Mouse (Mus musculus) myocyte (in vitro differentiated cells): ENCODE measurements around the gene Adgrg1. TPM values are rescaled to one million over a fixed set of nuclear protein-coding genes. Genes with fewer than 3 reads are reported as not detected.

Experiments used
- H3K27me3 ChIP-seq: one replicate; pipeline ENCODE4 v1.6.1; 2011; ENCODE audit not compliant: control insufficient read depth, insufficient read depth, insufficient read length
- H3K36me3 ChIP-seq: one replicate; pipeline ENCODE4 v1.6.1; 2011; ENCODE audit not compliant: control insufficient read depth, insufficient read depth
- H3K4me2 ChIP-seq: one replicate; pipeline ENCODE4 v1.6.1; 2011; ENCODE audit warnings: low read depth, control low read depth
- H3K4me3 ChIP-seq: one replicate; pipeline ENCODE4 v1.5.1; 2011; ENCODE audit warnings: mild to moderate bottlenecking, control low read depth, moderate library complexity
- H3K79me2 ChIP-seq: one replicate; pipeline ENCODE4 v1.6.1; 2011; ENCODE audit not compliant: control insufficient read depth, insufficient read depth
- H3ac ChIP-seq: one replicate; pipeline ENCODE4 v1.6.1; 2011; ENCODE audit not compliant: control insufficient read depth, insufficient read length
- CEBPB ChIP-seq: IDR thresholded peaks from 2 replicates; pipeline ENCODE4 v1.6.1; 2011; ENCODE audit warnings: mild to moderate bottlenecking, moderate library complexity; ENCODE audit not compliant: poor library complexity, insufficient read depth, severe bottlenecking
- E2F4 ChIP-seq: IDR thresholded peaks from one replicate; pipeline ENCODE4 v1.6.1; 2011; ENCODE audit warnings: mild to moderate bottlenecking, control low read depth, moderate library complexity; ENCODE audit not compliant: insufficient read depth
- MAX ChIP-seq: IDR thresholded peaks from one replicate; pipeline ENCODE4 v1.6.1; 2011; ENCODE audit warnings: low read depth, mild to moderate bottlenecking, control low read depth
- MYOD1 ChIP-seq, 3 experiments: IDR thresholded peaks; one replicate each; pipeline ENCODE4 v1.6.1; 2011; ENCODE audit warnings: control low read depth in 2 of 3, low read depth in 2 of 3, mild to moderate bottlenecking in 2 of 3, moderate library complexity in 1 of 3; ENCODE audit not compliant: insufficient read length in 2 of 3, control insufficient read depth in 1 of 3
- MYOG ChIP-seq, 3 experiments: IDR thresholded peaks; one replicate each; pipeline ENCODE4 v1.6.1; 2011; ENCODE audit warnings: control low read depth in 2 of 3, low read depth in 2 of 3, mild to moderate bottlenecking in 2 of 3; ENCODE audit not compliant: insufficient read length in 2 of 3, control insufficient read depth in 1 of 3, insufficient read depth in 1 of 3
- POLR2A ChIP-seq: IDR thresholded peaks from one replicate; pipeline ENCODE4 v1.6.1; 2011; ENCODE audit warnings: low read depth, mild to moderate bottlenecking, control low read depth, moderate library complexity; ENCODE audit not compliant: insufficient read length
- POLR2AphosphoS2 ChIP-seq: IDR thresholded peaks from one replicate; pipeline ENCODE4 v1.6.1; 2011; ENCODE audit warnings: low read depth, control low read depth; ENCODE audit not compliant: insufficient read length
- REST ChIP-seq: IDR thresholded peaks from one replicate; pipeline ENCODE4 v1.6.1; 2011; ENCODE audit warnings: mild to moderate bottlenecking, control low read depth, moderate library complexity; ENCODE audit not compliant: insufficient read depth, insufficient read length
- SRF ChIP-seq: IDR thresholded peaks from one replicate; pipeline ENCODE4 v1.6.1; 2011; ENCODE audit warnings: low read depth; ENCODE audit not compliant: control insufficient read depth, insufficient read length
- TCF12 ChIP-seq: IDR thresholded peaks from one replicate; pipeline ENCODE4 v1.6.1; 2011; ENCODE audit warnings: mild to moderate bottlenecking, control low read depth; ENCODE audit not compliant: poor library complexity, insufficient read depth, severe bottlenecking
- TCF3 ChIP-seq: IDR thresholded peaks from one replicate; pipeline ENCODE4 v1.6.1; 2011; ENCODE audit warnings: low read depth, control low read depth; ENCODE audit not compliant: insufficient read length
- USF1 ChIP-seq: IDR thresholded peaks from one replicate; pipeline ENCODE4 v1.6.1; 2011; ENCODE audit warnings: low read depth, mild to moderate bottlenecking, control low read depth, moderate library complexity
- polyA plus RNA-seq: library from polyadenylated mRNA; unstranded; fragments of >200 nt; fragmentation: generic; extraction: Trizol; gene quantifications from one replicate; pipeline ENCODE4 v1.2.1, GENCODE M21; 2012; ENCODE audit warnings: missing spikeins

Gene Adgrg1
- polyA plus RNA-seq, 1 experiment: 12.4 TPM

- no peak for TF ChIP-seq TCF3
- TF ChIP-seq POLR2AphosphoS2: no peak
- no peak for TF ChIP-seq E2F4
- no peak for TF ChIP-seq USF1
- TF ChIP-seq SRF: no peak
- no peak for TF ChIP-seq REST
- Histone ChIP-seq H3K4me3 (no peak overlapping the region), H3K4me2 (peak overlapping the region; percentile 66), H3K27me3 (no peaks in the 10 kb centered on the region), H3K36me3 (no peaks in the 10 kb centered on the region), H3ac (no peak overlapping the region), H3K79me2 (no peaks in the 10 kb centered on the region)
Measured at GRCm38 (mm10) chr8:94953624-94954367, 20.8 kb upstream of the Adgrg1 start.

GRCm38 (mm10) chr8:94954368-94954737 lies 20.2 kb upstream of the Adgrg1 start:
- TF ChIP-seq POLR2AphosphoS2 (no peak), MYOD1 (IDR thresholded peaks at IDR 0.05; ENCODE audit: control insufficient read depth in 1 of 3, insufficient read length in 2 of 3, low read depth in 2 of 3) (no peak), TCF12 (no peak), E2F4 (no peak), REST (no peak), MYOG (IDR thresholded peaks at IDR 0.05; ENCODE audit: control insufficient read depth in 1 of 3, insufficient read depth in 1 of 3, insufficient read length in 2 of 3, low read depth in 2 of 3) (peak in 2 of 3 experiments; percentile 18 to 32), TCF3 (no peak), CEBPB (peak; percentile 74), USF1 (peak; percentile 86), MAX (peak; percentile 63), POLR2A (no peak), SRF (no peak)
- Histone ChIP-seq H3K4me2 (peak overlapping the region; percentile 66), H3K79me2 (no peaks in the 10 kb centered on the region)

GRCm38 (mm10) chr8:94954921-94955758 lies 19.4 kb upstream of the Adgrg1 start:
- Histone ChIP-seq H3K79me2 (no peaks in the 10 kb centered on the region), H3K36me3 (no peaks in the 10 kb centered on the region), H3K27me3 (no peaks in the 10 kb centered on the region), H3K4me2 (peak overlapping the region; percentile 66), H3K4me3 (peak overlapping the region; percentile 0), H3ac (no peak overlapping the region)
- TF ChIP-seq MAX (no peak), POLR2A (no peak), REST (no peak), MYOD1 (IDR thresholded peaks at IDR 0.05; ENCODE audit: control insufficient read depth in 1 of 3, insufficient read length in 2 of 3, low read depth in 2 of 3) (no peak), POLR2AphosphoS2 (no peak), USF1 (no peak), MYOG (IDR thresholded peaks at IDR 0.05; ENCODE audit: control insufficient read depth in 1 of 3, insufficient read depth in 1 of 3, insufficient read length in 2 of 3, low read depth in 2 of 3) (no peak), E2F4 (no peak), TCF3 (no peak), CEBPB (no peak), SRF (no peak), TCF12 (no peak)

More at GRCm38 (mm10) chr8:94954368-94954737, 20.2 kb upstream of the Adgrg1 start:
- no peaks in the 10 kb centered on the region for H3K36me3 ChIP-seq
- no peaks in the 10 kb centered on the region for H3K27me3 ChIP-seq
- H3K4me3 ChIP-seq: peak overlapping the region; percentile 0
- H3ac ChIP-seq: no peak overlapping the region

DNA sequence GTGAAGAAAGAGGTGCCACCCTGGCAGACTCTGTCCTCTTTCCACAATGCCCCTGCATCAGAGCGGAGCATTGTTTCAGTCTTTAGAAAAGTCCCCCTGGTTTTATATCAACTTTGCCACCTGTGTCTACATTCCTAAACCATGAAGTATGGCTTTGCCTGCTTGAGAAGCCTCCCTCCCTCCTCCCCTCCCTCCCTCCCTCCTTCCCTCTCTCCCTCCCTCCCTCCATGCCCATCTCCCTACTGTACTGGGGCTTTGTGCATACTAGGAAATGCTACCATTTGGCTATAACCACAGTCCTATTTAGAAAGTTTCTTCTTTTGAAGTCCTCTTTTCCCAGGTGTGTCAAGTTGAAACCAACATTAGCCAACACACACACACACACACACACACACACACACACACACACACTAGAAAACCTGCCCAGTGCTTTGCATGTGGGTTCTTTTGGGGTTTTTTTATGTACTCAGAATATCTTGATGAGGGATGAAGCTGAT lies 18.4 kb upstream of the Adgrg1 start:
- Histone ChIP-seq H3K36me3 (no peaks in the 10 kb centered on the region), H3K4me3 (no peak overlapping the region), H3K27me3 (no peaks in the 10 kb centered on the region), H3K4me2 (no peak overlapping the region), H3ac (no peak overlapping the region), H3K79me2 (no peaks in the 10 kb centered on the region)
- no peak for TF ChIP-seq E2F4

DNA sequence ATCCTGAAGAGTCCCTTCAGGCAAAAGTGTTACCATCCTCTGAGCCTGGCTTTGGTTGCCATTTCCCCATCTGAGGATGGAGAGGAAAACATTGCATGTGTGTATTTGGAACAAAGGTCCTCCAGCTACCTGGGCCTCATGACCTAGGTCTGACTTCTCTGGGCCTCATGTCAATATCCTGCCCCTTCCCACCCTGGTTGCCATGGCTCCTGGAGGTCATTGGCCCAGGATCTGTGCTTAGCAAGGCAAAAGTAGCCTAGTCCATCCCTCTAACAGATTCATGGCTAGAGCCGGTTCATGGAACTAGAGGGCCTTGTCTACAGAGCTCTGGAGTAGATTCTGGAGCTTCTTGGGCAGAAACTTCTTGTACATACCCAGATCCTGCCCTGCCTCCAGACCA lies 12.3 kb upstream of the Adgrg1 start:
- Histone ChIP-seq H3ac (no peak overlapping the region), H3K36me3 (no peaks in the 10 kb centered on the region), H3K27me3 (no peaks in the 10 kb centered on the region), H3K4me2 (no peak overlapping the region), H3K4me3 (no peak overlapping the region), H3K79me2 (no peaks in the 10 kb centered on the region)
- TF ChIP-seq TCF12: no peak
- no peak for TF ChIP-seq POLR2AphosphoS2
- TF ChIP-seq USF1: no peak
- no peak for TF ChIP-seq MYOG (IDR thresholded peaks at IDR 0.05; ENCODE audit: control insufficient read depth in 1 of 3, insufficient read depth in 1 of 3, insufficient read length in 2 of 3, low read depth in 2 of 3)
- no peak for TF ChIP-seq MYOD1 (IDR thresholded peaks at IDR 0.05; ENCODE audit: control insufficient read depth in 1 of 3, insufficient read length in 2 of 3, low read depth in 2 of 3)
- no peak for TF ChIP-seq SRF
- no peak for TF ChIP-seq POLR2A
- no peak for TF ChIP-seq MAX
- TF ChIP-seq E2F4: no peak
- no peak for TF ChIP-seq TCF3
- no peak for TF ChIP-seq CEBPB
